Mouse (Mus musculus) forebrain, embryonic 13.5 days (tissue): Measurements from ENCODE around the gene Jpt2. TPM values are rescaled to one million over a fixed set of nuclear protein-coding genes. Genes with fewer than 3 reads are reported as not detected.
A peak's percentile ranks its signal among the peaks of the same experiment; 100 is the strongest.

ENCODE experiments used
- ATAC-seq: fragments of 200-750 bp; cut with Nextera tagmentation; 2 replicates; pipeline ENCODE4 v1.8.0; 2017
- H3K27ac ChIP-seq: fragments of 300-500 bp; sonication (generic); 2 replicates; pipeline ENCODE4 v1.5.1; 2015; ENCODE audit warnings: inconsistent platforms, mild to moderate bottlenecking, moderate library complexity
- H3K27me3 ChIP-seq: fragments of 300-500 bp; sonication (generic); 2 replicates; pipeline ENCODE4 v1.6.1; 2015; ENCODE audit warnings: mild to moderate bottlenecking, inconsistent platforms
- H3K36me3 ChIP-seq: fragments of 300-500 bp; sonication (generic); 2 replicates; pipeline ENCODE4 v1.6.1; 2015; ENCODE audit warnings: mild to moderate bottlenecking, inconsistent platforms; ENCODE audit not compliant: poor library complexity, severe bottlenecking
- H3K4me1 ChIP-seq: fragments of 300-500 bp; sonication (generic); 2 replicates; pipeline ENCODE4 v1.6.1; 2015; ENCODE audit warnings: inconsistent platforms
- H3K4me2 ChIP-seq: fragments of 300-500 bp; sonication (generic); 2 replicates; pipeline ENCODE4 v1.6.1; 2015; ENCODE audit warnings: inconsistent platforms, mild to moderate bottlenecking, moderate library complexity
- H3K4me3 ChIP-seq: fragments of 300-500 bp; sonication (generic); 2 replicates; pipeline ENCODE4 v1.5.1; 2015; ENCODE audit warnings: mild to moderate bottlenecking, inconsistent platforms
- H3K9ac ChIP-seq: fragments of 300-500 bp; sonication (generic); 2 replicates; pipeline ENCODE4 v1.6.1; 2015; ENCODE audit warnings: mild to moderate bottlenecking, inconsistent platforms
- H3K9me3 ChIP-seq: fragments of 300-500 bp; sonication (generic); replicated peaks from 2 replicates; pipeline ENCODE4 v1.6.1; 2016; ENCODE audit warnings: inconsistent platforms
- WGBS: fragments of 180-500 bp; shearing (Covaris S2); methylation state at CpG from one replicate; pipeline ENCODE4 v1.1.7; 2015; 5-methylcytosine and 5-hydroxymethylcytosine counted together
- polyA plus RNA-seq: library from polyadenylated mRNA; unstranded; fragments of >200 nt; fragmentation: Nextera tagmentation; extraction: Ambion mirVana; gene quantifications from 2 replicates; pipeline ENCODE4 v1.2.1, GENCODE M21; 2015

The Jpt2 gene
- polyA plus RNA-seq, 1 experiment from 2014 or later, result 186 TPM

GRCm38 (mm10) chr17:24902671-24903474 is 57.6 kb downstream of the Jpt2 start:
- ATAC-seq, result no peak
- H3K4me1 ChIP-seq, result peaks cover 4% of the 10 kb centered on the region
- H3K9ac ChIP-seq, result no peak overlapping the region
- no peak overlapping the region for H3K27ac ChIP-seq
- peaks cover 100% of the 10 kb centered on the region for H3K36me3 ChIP-seq
- H3K4me3 ChIP-seq, result no peak overlapping the region
- 69% methylated on average over 9 of the region's 9 CpGs for whole genome bisulfite sequencing
- no peaks in the 10 kb centered on the region for H3K9me3 ChIP-seq
- no peak overlapping the region for H3K4me2 ChIP-seq
- no peaks in the 10 kb centered on the region for H3K27me3 ChIP-seq

- no peak overlapping the region for H3K4me2 ChIP-seq
- 90% methylated on average over 5 of the region's 5 CpGs for WGBS
- peaks cover 11% of the 10 kb centered on the region for H3K4me1 ChIP-seq
- H3K4me3 ChIP-seq, result no peak overlapping the region
- H3K9me3 ChIP-seq, result no peaks in the 10 kb centered on the region
- no peaks in the 10 kb centered on the region for H3K27me3 ChIP-seq
- H3K27ac ChIP-seq, result no peak overlapping the region
- ATAC-seq, result no peak
- no peak overlapping the region for H3K9ac ChIP-seq
- peaks cover 100% of the 10 kb centered on the region for H3K36me3 ChIP-seq
Measured at GRCm38 (mm10) chr17:24902124-24902523, 58.4 kb downstream of the Jpt2 start.

- ATAC-seq, result no peak
- no peak overlapping the region for H3K9ac ChIP-seq
- no peak overlapping the region for H3K4me3 ChIP-seq
- peaks cover 30% of the 10 kb centered on the region for H3K4me1 ChIP-seq
- H3K27ac ChIP-seq, result no peak overlapping the region
- no peak overlapping the region for H3K4me2 ChIP-seq
- H3K27me3 ChIP-seq, result no peaks in the 10 kb centered on the region
- peaks cover 80% of the 10 kb centered on the region for H3K36me3 ChIP-seq
- WGBS, result 92% methylated on average over 6 of the region's 6 CpGs
- no peaks in the 10 kb centered on the region for H3K9me3 ChIP-seq
Measured at GRCm38 (mm10) chr17:24900014-24900413, 60.5 kb downstream of the Jpt2 start.

DNA sequence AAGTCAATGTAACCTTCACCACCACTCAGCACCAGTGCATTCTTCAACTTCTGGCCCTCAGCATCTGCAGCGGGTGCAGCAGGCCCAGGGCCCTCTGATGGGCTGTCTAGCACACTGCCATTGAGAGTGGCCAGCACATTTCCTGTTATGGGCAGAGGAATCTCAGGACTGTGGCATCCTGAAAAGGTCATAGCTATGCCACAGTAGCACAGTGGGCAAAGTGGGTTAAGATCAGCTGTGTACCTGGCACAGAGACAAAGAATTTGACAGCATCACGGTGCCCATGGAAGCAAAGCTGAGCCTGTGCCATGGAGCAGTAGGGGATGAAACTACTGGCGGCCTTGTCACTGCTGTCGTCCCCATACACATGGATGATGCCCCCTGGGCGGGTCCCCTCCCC is 61.3 kb downstream of the Jpt2 start:
- Histone ChIP-seq H3K27ac (no peak overlapping the region), H3K4me1 (peaks cover 35% of the 10 kb centered on the region), H3K4me2 (no peak overlapping the region), H3K36me3 (peaks cover 72% of the 10 kb centered on the region), H3K9ac (no peak overlapping the region), H3K4me3 (no peak overlapping the region), H3K9me3 (no peaks in the 10 kb centered on the region), H3K27me3 (no peaks in the 10 kb centered on the region)
- no peak for ATAC-seq
- 85% methylated on average over 5 of the region's 5 CpGs for WGBS

DNA sequence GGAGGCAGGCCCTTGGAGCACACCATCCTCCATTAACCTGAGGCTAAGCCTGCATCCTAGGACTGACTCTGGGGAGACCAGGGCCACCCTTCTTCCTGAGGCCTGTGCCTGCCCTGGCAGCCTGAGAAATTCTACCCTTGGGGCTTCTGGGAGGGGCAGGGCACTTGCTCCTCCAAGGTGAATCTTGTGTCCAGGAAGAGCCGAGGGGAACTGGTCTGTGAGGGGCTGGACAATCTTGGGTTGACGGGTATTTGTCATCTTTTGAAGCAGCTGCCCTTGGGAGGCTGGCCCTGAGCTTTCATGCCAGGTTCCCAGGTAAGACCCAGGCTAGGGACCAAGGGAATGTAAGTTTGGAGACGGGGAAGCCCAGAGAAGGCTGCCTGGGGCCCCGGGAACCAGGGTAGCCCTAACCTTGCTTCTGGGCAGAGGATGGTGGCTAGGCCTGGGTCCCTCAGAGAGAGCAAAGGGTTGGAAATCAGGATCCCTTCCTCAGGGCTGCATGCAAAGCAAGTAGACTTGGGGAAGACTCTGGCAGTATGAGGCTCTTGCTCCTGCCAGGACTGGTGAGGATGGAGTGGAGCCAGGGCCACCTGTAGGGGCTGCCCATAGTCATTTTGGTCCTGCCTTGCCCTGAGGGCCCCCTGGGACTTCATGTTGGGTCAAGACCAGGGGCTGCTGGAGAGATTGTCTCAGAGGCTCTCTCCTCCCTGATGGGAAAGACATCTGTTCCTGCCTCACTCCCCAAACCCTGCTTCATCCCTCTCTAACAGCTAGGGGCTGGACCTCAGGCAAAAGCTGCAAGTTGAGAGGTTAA is 62.2 kb downstream of the Jpt2 start:
- Histone ChIP-seq H3K27me3 (no peaks in the 10 kb centered on the region), H3K4me1 (peaks cover 44% of the 10 kb centered on the region), H3K27ac (no peak overlapping the region), H3K4me2 (no peak overlapping the region; the same call in 1 of the 2 replicates), H3K9me3 (no peaks in the 10 kb centered on the region), H3K9ac (0 out of 2 replicates have a peak overlapping the region, but pooled peaks have one; percentile 92), H3K36me3 (peaks cover 68% of the 10 kb centered on the region), H3K4me3 (no peak overlapping the region; the same call in 1 of the 2 replicates)
- ATAC-seq, result no peak
- WGBS, result 83% methylated on average over 4 of the region's 4 CpGs

DNA sequence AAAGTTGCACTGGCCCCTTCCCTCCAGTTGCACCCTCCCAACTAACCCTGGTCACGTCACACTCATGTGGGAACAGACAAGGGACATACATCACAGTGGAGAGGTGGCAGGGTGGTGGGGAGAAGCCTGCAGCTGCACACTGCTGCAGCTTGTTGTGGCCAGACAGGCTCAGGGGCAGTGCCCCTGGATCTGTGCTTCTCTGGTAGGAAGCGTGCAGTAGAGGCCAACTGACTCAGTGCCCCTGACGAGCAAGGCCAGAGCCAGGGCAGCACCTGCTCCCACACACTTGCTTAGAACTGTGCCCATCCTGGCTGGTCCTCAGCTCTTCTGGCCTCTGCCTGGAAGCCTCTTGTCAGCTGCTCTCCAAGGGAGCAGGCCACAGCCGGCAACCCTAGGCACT is 62.9 kb downstream of the Jpt2 start:
- peak overlapping the region; percentile 92 for H3K4me3 ChIP-seq
- H3K4me1 ChIP-seq, result peaks cover 46% of the 10 kb centered on the region
- H3K36me3 ChIP-seq, result peaks cover 68% of the 10 kb centered on the region
- H3K9me3 ChIP-seq, result no peaks in the 10 kb centered on the region
- no peaks in the 10 kb centered on the region for H3K27me3 ChIP-seq
- WGBS, result 78% methylated on average over 4 of the region's 4 CpGs
- H3K27ac ChIP-seq, result no peak overlapping the region
- peak overlapping the region; percentile 99 for H3K4me2 ChIP-seq
- ATAC-seq, result no peak
- H3K9ac ChIP-seq, result peak overlapping the region; percentile 92

DNA sequence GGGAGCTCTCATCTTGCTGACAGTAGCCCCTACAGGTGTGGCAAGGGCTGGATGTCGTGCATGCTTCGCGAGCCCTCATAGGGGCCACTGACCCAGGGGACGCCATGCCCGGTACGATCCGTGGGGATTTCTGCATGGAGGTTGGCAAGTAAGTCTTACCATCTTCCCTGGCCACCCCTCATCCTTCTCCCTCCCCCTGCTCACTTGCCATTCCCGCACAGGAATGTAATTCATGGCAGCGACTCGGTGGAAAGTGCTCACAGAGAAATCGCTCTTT is 63.6 kb downstream of the Jpt2 start:
- Histone ChIP-seq H3K9me3 (no peaks in the 10 kb centered on the region), H3K27ac (0 out of 2 replicates have a peak overlapping the region, but pooled peaks have one; percentile 84), H3K4me3 (peak overlapping the region; percentile 92), H3K27me3 (no peaks in the 10 kb centered on the region), H3K4me2 (peak overlapping the region; percentile 99), H3K4me1 (peaks cover 46% of the 10 kb centered on the region), H3K9ac (peak overlapping the region; percentile 92), H3K36me3 (peaks cover 68% of the 10 kb centered on the region)
- WGBS, result 28% methylated on average over 11 of the region's 11 CpGs
- ATAC-seq, result no peak

- Histone ChIP-seq H3K4me1 (peaks cover 46% of the 10 kb centered on the region), H3K27me3 (no peaks in the 10 kb centered on the region), H3K9ac (peak within 1 kb of the TSS; percentile 92), H3K4me3 (peak within 1 kb of the TSS; percentile 92), H3K36me3 (peaks cover 68% of the 10 kb centered on the region), H3K9me3 (no peaks in the 10 kb centered on the region), H3K4me2 (peak within 1 kb of the TSS; percentile 99), H3K27ac (peak within 1 kb of the TSS; percentile 84)
- WGBS, result under 1% methylated on average over 49 of the region's 50 CpGs
- peak; percentile 74 for ATAC-seq
Measured at GRCm38 (mm10) chr17:24896241-24896992, 64.1 kb downstream of the Jpt2 start, which contains the start of gene Nme3. Gene Nme3, plus strand, starts transcription at chr17:24896500.

GRCm38 (mm10) chr17:24895571-24896240 is 64.8 kb downstream of the Jpt2 start:
- H3K4me1 ChIP-seq, result peaks cover 46% of the 10 kb centered on the region
- WGBS, result 11% methylated on average over 23 of the region's 23 CpGs
- ATAC-seq, result no peak

DNA sequence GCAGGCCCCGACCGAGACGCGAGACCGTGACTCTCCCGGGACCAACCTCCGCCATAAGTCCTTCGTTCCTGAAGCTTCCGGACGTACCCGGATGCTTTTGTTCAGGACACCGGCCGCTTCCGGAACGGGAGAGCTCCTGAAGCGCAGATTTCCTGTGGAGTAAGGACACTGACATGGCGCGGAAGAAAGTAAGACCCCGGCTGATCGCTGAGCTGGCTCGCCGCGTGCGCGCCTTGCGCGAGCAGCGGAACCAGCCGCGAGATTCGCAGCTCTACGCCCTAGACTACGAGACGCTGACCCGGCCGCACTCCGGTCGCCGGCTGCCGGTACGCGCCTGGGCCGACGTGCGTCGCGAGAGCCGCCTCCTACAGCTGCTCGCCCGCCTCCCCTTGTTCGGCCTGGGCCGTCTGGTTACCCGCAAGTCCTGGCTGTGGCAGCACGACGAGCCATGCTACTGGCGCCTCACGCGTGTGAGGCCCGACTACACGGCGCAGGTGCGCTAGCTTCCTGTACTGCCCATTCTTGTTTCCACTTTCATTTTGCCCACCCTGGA is 65.4 kb downstream of the Jpt2 start, which contains the start of the genes Eme2 and Mrps34:
Gene Eme2 (minus strand): TSS at position 93 of the 553 bp plus-strand sequence.
Gene Mrps34 (plus strand): TSS at position 122 of the 553 bp plus-strand sequence.
- WGBS, result under 1% methylated on average over 62 of the region's 62 CpGs
- H3K4me1 ChIP-seq, result peaks cover 46% of the 10 kb centered on the region
- H3K9me3 ChIP-seq, result no peaks in the 10 kb centered on the region
- peak within 1 kb of the TSS; percentile 99 for H3K4me2 ChIP-seq
- peak; percentile 61 for ATAC-seq
- H3K27me3 ChIP-seq, result no peaks in the 10 kb centered on the region
- peak within 1 kb of the TSS; percentile 84 for H3K27ac ChIP-seq
- H3K9ac ChIP-seq, result peak within 1 kb of the TSS; percentile 92
- peaks cover 68% of the 10 kb centered on the region for H3K36me3 ChIP-seq
- peak within 1 kb of the TSS; percentile 92 for H3K4me3 ChIP-seq

More at GRCm38 (mm10) chr17:24895571-24896240, 64.8 kb downstream of the Jpt2 start:
- Histone ChIP-seq H3K4me3 (peak overlapping the region; percentile 92), H3K9me3 (no peaks in the 10 kb centered on the region), H3K27ac (peak overlapping the region; percentile 84), H3K4me2 (peak overlapping the region; percentile 99), H3K9ac (peak overlapping the region; percentile 92), H3K36me3 (peaks cover 68% of the 10 kb centered on the region), H3K27me3 (no peaks in the 10 kb centered on the region)
